Mouse (Mus musculus): Measurements from ENCODE around the gene Dusp1. TPM values are rescaled to one million over a fixed set of nuclear protein-coding genes. Genes with fewer than 3 reads are reported as not detected.

The Dusp1 gene
- total RNA-seq, 2 experiments from 2014 or later, result 17.1 to 19.3 TPM

GRCm38 (mm10) chr17:26501826-26502225, 60.1 kb downstream of the Dusp1 start:
- no peak for DNase-seq

- DNase-seq, result no peak
Observed at GRCm38 (mm10) chr17:26498626-26499025, 63.3 kb downstream of the Dusp1 start.

- DNase-seq, result no peak
Observed at GRCm38 (mm10) chr17:26497416-26497923, 64.5 kb downstream of the Dusp1 start.

GRCm38 (mm10) chr17:26494642-26495468, 67.1 kb downstream of the Dusp1 start:
- DNase-seq, result no peak

- DNase-seq, result no peak
Observed at GRCm38 (mm10) chr17:26492246-26492645, 69.7 kb downstream of the Dusp1 start.

GRCm38 (mm10) chr17:26490910-26491309, 71.0 kb downstream of the Dusp1 start:
- no peak for DNase-seq

GRCm38 (mm10) chr17:26490072-26490471, 71.9 kb downstream of the Dusp1 start:
- DNase-seq, result no peak

- no peak for DNase-seq
Observed at GRCm38 (mm10) chr17:26488711-26489403, 73.1 kb downstream of the Dusp1 start.

- no peak for DNase-seq
Observed at GRCm38 (mm10) chr17:26487917-26488316, 74.0 kb downstream of the Dusp1 start.

GRCm38 (mm10) chr17:26487266-26487665, 74.7 kb downstream of the Dusp1 start:
- no peak for DNase-seq

- no peak for DNase-seq
Observed at GRCm38 (mm10) chr17:26484626-26485421, 77.1 kb downstream of the Dusp1 start.

GRCm38 (mm10) chr17:26480956-26481355, 81.0 kb downstream of the Dusp1 start:
- no peak for DNase-seq

- no peak for DNase-seq
Observed at GRCm38 (mm10) chr17:26479619-26480018, 82.3 kb downstream of the Dusp1 start.

GRCm38 (mm10) chr17:26478672-26479071, 83.3 kb downstream of the Dusp1 start:
- DNase-seq, result no peak

- DNase-seq, result no peak
Observed at GRCm38 (mm10) chr17:26476871-26477270, 85.1 kb downstream of the Dusp1 start.

- no peak for DNase-seq
Observed at GRCm38 (mm10) chr17:26468102-26468894, 93.6 kb downstream of the Dusp1 start.

GRCm38 (mm10) chr17:26467619-26468018, 94.3 kb downstream of the Dusp1 start:
- no peak for DNase-seq

- peak; percentile 69 to 78 for DNase-seq
Observed at GRCm38 (mm10) chr17:26466741-26467150, 95.2 kb downstream of the Dusp1 start.

- no peak for DNase-seq
Observed at GRCm38 (mm10) chr17:26464972-26465371, 97.0 kb downstream of the Dusp1 start.

GRCm38 (mm10) chr17:26464481-26464880, 97.4 kb downstream of the Dusp1 start:
- no peak for DNase-seq

- DNase-seq, result no peak
Observed at GRCm38 (mm10) chr17:26463984-26464383, 97.9 kb downstream of the Dusp1 start.

- no peak for DNase-seq
Observed at GRCm38 (mm10) chr17:26463432-26463831, 98.5 kb downstream of the Dusp1 start.

Data from layer of hippocampus, postnatal 36 days (tissue).